Mouse (Mus musculus) gonadal fat pad, adult 2 months (tissue): ENCODE measurements around the gene Axin2. TPM values are rescaled to one million over a fixed set of nuclear protein-coding genes. Genes with fewer than 3 reads are reported as not detected.
"Not testable (repeated sequence)": the region's sequence is repeated elsewhere in the genome, so short reads cannot be mapped to it uniquely, and the experiment has no call there.

Experiments used
- DNase-seq: peaks from one replicate; pipeline ENCODE4 v3.0.0-alpha.2; 2012; ENCODE audit warnings: low read depth
- polyA plus RNA-seq: library from polyadenylated mRNA; depleted of rRNA; stranded (reverse); fragments of >200 nt; gene quantifications from 2 replicates; pipeline ENCODE4 v1.2.3, GENCODE M21; 2012; rRNA removed

The Axin2 gene
- polyA plus RNA-seq, result 25.6 and 38.1 TPM in 2 replicates

GRCm38 (mm10) chr11:108920158-108920635 is at the start of gene Axin2:
Gene Axin2, plus strand, starts transcription at chr11:108920349.
- DNase-seq, result no peak

- DNase-seq, result not testable (repeated sequence)
These were observed 48.9 kb upstream of the Axin2 start for GRCm38 (mm10) chr11:108871284-108871683.

- no peak for DNase-seq
These were observed 48.4 kb upstream of the Axin2 start for GRCm38 (mm10) chr11:108871748-108872147.

GRCm38 (mm10) chr11:108876633-108877205 is 43.4 kb upstream of the Axin2 start:
- DNase-seq, result no peak

GRCm38 (mm10) chr11:108877520-108877919 is 42.6 kb upstream of the Axin2 start:
- no peak for DNase-seq

GRCm38 (mm10) chr11:108880546-108880945 is 39.6 kb upstream of the Axin2 start:
- no peak for DNase-seq

GRCm38 (mm10) chr11:108881662-108882061 is 38.5 kb upstream of the Axin2 start:
- DNase-seq, result no peak

GRCm38 (mm10) chr11:108885276-108885896 is 34.8 kb upstream of the Axin2 start:
- DNase-seq, result no peak

GRCm38 (mm10) chr11:108886060-108886459 is 34.1 kb upstream of the Axin2 start:
- no peak for DNase-seq

GRCm38 (mm10) chr11:108889121-108889520 is 31.0 kb upstream of the Axin2 start:
- DNase-seq, result no peak

GRCm38 (mm10) chr11:108890544-108890943 is 29.6 kb upstream of the Axin2 start:
- DNase-seq, result no peak

- no peak for DNase-seq
These were observed 28.9 kb upstream of the Axin2 start for GRCm38 (mm10) chr11:108891111-108891870.

- DNase-seq, result no peak
These were observed 28.2 kb upstream of the Axin2 start for GRCm38 (mm10) chr11:108891871-108892380.

- DNase-seq, result no peak
These were observed 27.7 kb upstream of the Axin2 start for GRCm38 (mm10) chr11:108892406-108892805.

- DNase-seq, result no peak
These were observed 26.8 kb upstream of the Axin2 start for GRCm38 (mm10) chr11:108893232-108893790.

GRCm38 (mm10) chr11:108893855-108894510 is 26.2 kb upstream of the Axin2 start:
- no peak for DNase-seq

- no peak for DNase-seq
These were observed 23.1 kb upstream of the Axin2 start for GRCm38 (mm10) chr11:108897034-108897433.

- no peak for DNase-seq
These were observed 22.1 kb upstream of the Axin2 start for GRCm38 (mm10) chr11:108898063-108898462.

- DNase-seq, result no peak
These were observed 21.7 kb upstream of the Axin2 start for GRCm38 (mm10) chr11:108898483-108898882.

GRCm38 (mm10) chr11:108900718-108901488 is 19.2 kb upstream of the Axin2 start:
- DNase-seq, result no peak

GRCm38 (mm10) chr11:108901670-108902069 is 18.5 kb upstream of the Axin2 start:
- no peak for DNase-seq
